Mouse (Mus musculus) embryonic fibroblast, embryonic 13.5 days (primary cell): Measurements from ENCODE around the gene Nectin3.

Experiments
- CTCF ChIP-seq: IDR thresholded peaks from 2 replicates; pipeline ENCODE4 v1.5.1; 2011; ENCODE audit warnings: mild to moderate bottlenecking, control low read depth, low read length, moderate library complexity, borderline replicate concordance; ENCODE audit not compliant: insufficient read depth
- POLR2A ChIP-seq: IDR thresholded peaks from 2 replicates; pipeline ENCODE4 v1.6.1; 2011; ENCODE audit warnings: low read depth, mild to moderate bottlenecking, control low read depth, low read length, moderate library complexity

- no peak for TF ChIP-seq CTCF
- no peak for TF ChIP-seq POLR2A
These were observed 3.1 kb downstream of the Nectin3 start for GRCm38 (mm10) chr16:46495201-46495600.
